Mouse (Mus musculus) splenic B cell, adult 2 months (primary cell): ENCODE data around the gene Pepd.

ENCODE experiments used
- DNase-seq: peaks from one replicate; pipeline ENCODE4 v3.0.0-alpha.2; 2011; ENCODE audit warnings: low read depth, low spot score
- H3K27me3 ChIP-seq: 2 replicates; pipeline ENCODE4 v1.6.1; 2012; ENCODE audit warnings: mild to moderate bottlenecking, low read length, moderate library complexity, mixed read lengths; ENCODE audit not compliant: control insufficient read depth, poor library complexity, insufficient read depth, severe bottlenecking
- H3K36me3 ChIP-seq: 2 replicates; pipeline ENCODE4 v1.6.1; 2012; ENCODE audit warnings: mild to moderate bottlenecking, low read length, moderate library complexity, mixed read lengths; ENCODE audit not compliant: control insufficient read depth, poor library complexity, insufficient read depth, severe bottlenecking

The Pepd gene

DNA sequence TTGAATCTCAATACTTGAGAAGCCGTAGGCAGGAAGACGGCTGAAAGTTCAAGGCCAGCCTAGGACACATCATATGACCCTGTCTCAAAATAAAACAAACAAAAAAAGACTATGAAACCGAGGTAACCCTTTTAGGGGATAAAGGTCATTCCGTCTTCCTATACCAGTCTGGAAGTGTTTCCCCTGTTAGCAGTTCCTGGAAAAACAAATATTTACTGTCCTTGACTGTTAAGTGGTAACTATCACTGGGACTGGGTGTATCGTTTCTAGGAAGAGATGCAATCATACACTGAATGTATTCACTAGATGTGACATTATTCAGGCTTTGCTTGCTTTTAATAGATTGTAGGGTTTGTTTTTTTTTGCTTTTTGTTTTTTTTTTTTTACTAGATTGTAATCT is 178.4 kb downstream of the Pepd start:
- DNase-seq, result no peak
- no peaks in the 10 kb centered on the region; the same call in 1 of the 2 replicates for H3K27me3 ChIP-seq
- H3K36me3 ChIP-seq, result no peaks in the 10 kb centered on the region
